Mouse (Mus musculus): ENCODE results near the gene Nod2. TPM values are rescaled to one million over a fixed set of nuclear protein-coding genes. Genes with fewer than 3 reads are reported as not detected.

Nod2 gene
- 1 to 10 TPM; 1.1 to 1.5 TPM for total RNA-seq (2021)
- polyA plus RNA-seq (2012; rRNA removed), result 1.3 and 1.9 TPM in 2 replicates
- long read RNA-seq, result 0 reads

GRCm38 (mm10) chr8:88646837-88647778 is at the start of gene Nod2:
TSS of gene Nod2 (plus strand) at chr8:88647315.
- peak within 1 kb of the TSS; percentile 59 for H3K4me3 ChIP-seq
- H3K9ac ChIP-seq (ENCODE audit: low read depth, low read length), result peak within 1 kb of the TSS; percentile 67
- TF ChIP-seq POLR2A (IDR thresholded peaks at IDR 0.05; ENCODE audit: insufficient read depth, low read depth, low read length) (peak; percentile 79), EP300 (IDR thresholded peaks at IDR 0.05; ENCODE audit: insufficient read depth, low read depth, low read length) (0 out of 2 replicates have a peak, but pooled peaks have one; percentile 37), CTCF (IDR thresholded peaks at IDR 0.05) (no peak)
- H3K27ac ChIP-seq, result peak within 1 kb of the TSS; percentile 64
- peaks cover 22% of the 10 kb centered on the region for H3K4me1 ChIP-seq (ENCODE audit: control insufficient read depth, insufficient read depth, low read length)
- intact Hi-C loops (cut with DNase I), result loop anchor here (2.0 to 5.0 kb wide), 2 partner anchors 16 to 50 kb away; partner anchors contain the start of gene Cyld
- no peaks in the 10 kb centered on the region for H3K27me3 ChIP-seq (ENCODE audit: control insufficient read depth, insufficient read depth, low read length)
- no peaks in the 10 kb centered on the region for H3K79me2 ChIP-seq (replicated peaks; ENCODE audit: control insufficient read depth, insufficient read depth, low read length)
- DNase-seq, result peak; percentile 91
- 11% methylated on average over 33 of the region's 33 CpGs for WGBS
- H3K36me3 ChIP-seq (ENCODE audit: control insufficient read depth, insufficient read depth, low read length), result no peaks in the 10 kb centered on the region

GRCm38 (mm10) chr8:88598578-88598977 is 48.5 kb upstream of the Nod2 start:
- H3K4me3 ChIP-seq, result no peak overlapping the region
- intact Hi-C loops (cut with DNase I), result no loop called here
- no peak overlapping the region for H3K27ac ChIP-seq
- DNase-seq, result no peak
- 57% methylated on average over 5 of the region's 5 CpGs for WGBS
- H3K4me1 ChIP-seq (ENCODE audit: control insufficient read depth, insufficient read depth, low read length), result no peaks in the 10 kb centered on the region
- no peak overlapping the region for H3K9ac ChIP-seq (ENCODE audit: low read depth, low read length)
- H3K27me3 ChIP-seq (ENCODE audit: control insufficient read depth, insufficient read depth, low read length), result no peaks in the 10 kb centered on the region
- H3K79me2 ChIP-seq (replicated peaks; ENCODE audit: control insufficient read depth, insufficient read depth, low read length), result no peaks in the 10 kb centered on the region
- no peaks in the 10 kb centered on the region for H3K36me3 ChIP-seq (ENCODE audit: control insufficient read depth, insufficient read depth, low read length)
- TF ChIP-seq CTCF (IDR thresholded peaks at IDR 0.05), result no peak
- TF ChIP-seq POLR2A (IDR thresholded peaks at IDR 0.05; ENCODE audit: insufficient read depth, low read depth, low read length), result no peak
- no peak for TF ChIP-seq EP300 (IDR thresholded peaks at IDR 0.05; ENCODE audit: insufficient read depth, low read depth, low read length)

- H3K4me3 ChIP-seq, result no peak overlapping the region
- no peaks in the 10 kb centered on the region for H3K27me3 ChIP-seq (ENCODE audit: control insufficient read depth, insufficient read depth, low read length)
- intact Hi-C loops (cut with DNase I), result no loop called here
- no peaks in the 10 kb centered on the region for H3K36me3 ChIP-seq (ENCODE audit: control insufficient read depth, insufficient read depth, low read length)
- no peak overlapping the region for H3K9ac ChIP-seq (ENCODE audit: low read depth, low read length)
- H3K4me1 ChIP-seq (ENCODE audit: control insufficient read depth, insufficient read depth, low read length), result no peaks in the 10 kb centered on the region
- TF ChIP-seq EP300 (IDR thresholded peaks at IDR 0.05; ENCODE audit: insufficient read depth, low read depth, low read length) (no peak), CTCF (IDR thresholded peaks at IDR 0.05) (no peak), POLR2A (IDR thresholded peaks at IDR 0.05; ENCODE audit: insufficient read depth, low read depth, low read length) (no peak)
- H3K27ac ChIP-seq, result no peak overlapping the region
- 84% methylated on average over 7 of the region's 7 CpGs for WGBS
- no peak for DNase-seq
- no peaks in the 10 kb centered on the region for H3K79me2 ChIP-seq (replicated peaks; ENCODE audit: control insufficient read depth, insufficient read depth, low read length)
Observed at GRCm38 (mm10) chr8:88599491-88599890, 47.6 kb upstream of the Nod2 start.

GRCm38 (mm10) chr8:88603446-88603989 is 43.6 kb upstream of the Nod2 start:
- H3K4me3 ChIP-seq, result no peak overlapping the region
- no peaks in the 10 kb centered on the region for H3K79me2 ChIP-seq (replicated peaks; ENCODE audit: control insufficient read depth, insufficient read depth, low read length)
- TF ChIP-seq EP300 (IDR thresholded peaks at IDR 0.05; ENCODE audit: insufficient read depth, low read depth, low read length), result no peak
- no peak for TF ChIP-seq CTCF (IDR thresholded peaks at IDR 0.05)
- TF ChIP-seq POLR2A (IDR thresholded peaks at IDR 0.05; ENCODE audit: insufficient read depth, low read depth, low read length), result no peak
- H3K9ac ChIP-seq (ENCODE audit: low read depth, low read length), result no peak overlapping the region
- no peaks in the 10 kb centered on the region for H3K27me3 ChIP-seq (ENCODE audit: control insufficient read depth, insufficient read depth, low read length)
- no peak for DNase-seq
- H3K4me1 ChIP-seq (ENCODE audit: control insufficient read depth, insufficient read depth, low read length), result no peaks in the 10 kb centered on the region
- intact Hi-C loops (cut with DNase I), result no loop called here
- H3K36me3 ChIP-seq (ENCODE audit: control insufficient read depth, insufficient read depth, low read length), result no peaks in the 10 kb centered on the region
- WGBS, result 27% methylated on average over 10 of the region's 10 CpGs
- H3K27ac ChIP-seq, result no peak overlapping the region

- no peak for TF ChIP-seq CTCF (IDR thresholded peaks at IDR 0.05)
- no peaks in the 10 kb centered on the region for H3K27me3 ChIP-seq (ENCODE audit: control insufficient read depth, insufficient read depth, low read length)
- H3K4me1 ChIP-seq (ENCODE audit: control insufficient read depth, insufficient read depth, low read length), result no peaks in the 10 kb centered on the region
- intact Hi-C loops (cut with DNase I), result no loop called here
- peak; percentile 41 to 44 for DNase-seq
- H3K9ac ChIP-seq (ENCODE audit: low read depth, low read length), result no peak overlapping the region
- no peak overlapping the region for H3K4me3 ChIP-seq
- no peak overlapping the region for H3K27ac ChIP-seq
- WGBS, result 23% methylated on average over 20 of the region's 20 CpGs
- no peaks in the 10 kb centered on the region for H3K36me3 ChIP-seq (ENCODE audit: control insufficient read depth, insufficient read depth, low read length)
- H3K79me2 ChIP-seq (replicated peaks; ENCODE audit: control insufficient read depth, insufficient read depth, low read length), result no peaks in the 10 kb centered on the region
Observed at GRCm38 (mm10) chr8:88604065-88605038, 42.8 kb upstream of the Nod2 start.

Measured in heart, adult 2 months (tissue).